Mouse (Mus musculus): ENCODE measurements around the gene Ttc34.

Ttc34 gene

DNA sequence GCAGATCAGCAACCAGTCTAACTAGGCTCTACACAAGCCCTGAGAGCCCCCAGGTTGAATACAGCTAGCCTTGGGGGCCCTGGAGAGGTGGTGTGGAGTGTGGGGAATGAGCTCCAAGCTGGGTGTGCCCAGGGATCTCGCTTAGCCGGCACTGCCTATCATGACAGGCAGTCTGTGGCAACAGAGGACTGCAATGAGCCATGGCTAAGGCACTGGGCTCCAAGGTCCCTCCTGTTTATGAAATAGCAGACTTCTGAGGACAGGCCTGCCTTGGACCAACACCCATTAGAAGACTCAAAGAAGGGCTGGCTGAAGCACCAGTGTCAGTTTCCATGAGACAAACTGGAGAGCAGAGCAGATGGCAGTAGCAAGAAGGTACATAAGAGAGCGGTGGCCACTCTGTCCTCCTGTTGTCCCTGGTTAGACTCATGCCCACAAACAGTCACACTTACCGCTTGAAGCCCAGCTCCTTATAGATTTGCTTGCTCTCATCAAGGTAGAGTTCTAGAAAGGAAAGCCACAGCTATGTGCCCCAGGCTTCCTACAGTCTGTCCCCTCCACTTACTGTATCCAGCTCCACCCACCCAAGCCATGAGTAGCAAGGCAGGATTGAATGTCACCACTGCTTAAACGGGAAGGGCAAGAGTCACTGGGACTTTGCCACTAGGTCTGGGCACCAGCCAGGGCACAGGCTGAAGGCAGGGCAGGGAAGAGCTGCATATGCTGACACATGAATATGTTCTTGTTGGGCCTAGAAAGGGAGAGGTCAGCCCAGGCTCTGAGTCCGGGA, 60.6 kb downstream of the Ttc34 start:
- peak; percentile 55 for DNase-seq

- DNase-seq, result peak; percentile 91
These were observed 61.5 kb downstream of the Ttc34 start, which contains the start of gene Fam213b for GRCm38 (mm10) chr4:154898506-154899446. Gene Fam213b, minus strand, starts transcription at chr4:154899135.

GRCm38 (mm10) chr4:154902371-154902770, 65.1 kb downstream of the Ttc34 start:
- DNase-seq, result no peak

GRCm38 (mm10) chr4:154904185-154905071, 67.2 kb downstream of the Ttc34 start:
- peak; percentile 95 for DNase-seq

DNA sequence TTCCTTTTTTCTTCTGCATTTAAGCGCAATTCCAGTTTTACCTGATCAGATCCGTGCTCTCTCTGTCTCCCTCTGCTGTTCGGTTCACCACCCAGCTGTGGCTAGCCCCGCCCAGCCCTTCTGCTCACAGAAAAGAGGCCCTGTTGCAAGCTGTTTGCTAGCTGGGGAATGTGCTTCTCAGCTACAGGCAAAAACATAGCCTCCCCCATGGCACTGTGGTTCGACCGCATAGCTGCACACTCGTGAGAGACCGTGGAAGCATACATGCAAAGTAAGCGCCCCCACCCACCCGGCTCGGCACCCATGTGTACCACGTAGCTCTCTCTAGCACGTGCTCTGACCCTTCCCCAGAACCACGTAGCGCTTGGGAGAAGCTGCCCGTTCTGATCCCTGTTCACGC, 70.6 kb downstream of the Ttc34 start:
- peak; percentile 83 for DNase-seq

GRCm38 (mm10) chr4:154908490-154908889, 71.2 kb downstream of the Ttc34 start:
- no peak for DNase-seq

DNA sequence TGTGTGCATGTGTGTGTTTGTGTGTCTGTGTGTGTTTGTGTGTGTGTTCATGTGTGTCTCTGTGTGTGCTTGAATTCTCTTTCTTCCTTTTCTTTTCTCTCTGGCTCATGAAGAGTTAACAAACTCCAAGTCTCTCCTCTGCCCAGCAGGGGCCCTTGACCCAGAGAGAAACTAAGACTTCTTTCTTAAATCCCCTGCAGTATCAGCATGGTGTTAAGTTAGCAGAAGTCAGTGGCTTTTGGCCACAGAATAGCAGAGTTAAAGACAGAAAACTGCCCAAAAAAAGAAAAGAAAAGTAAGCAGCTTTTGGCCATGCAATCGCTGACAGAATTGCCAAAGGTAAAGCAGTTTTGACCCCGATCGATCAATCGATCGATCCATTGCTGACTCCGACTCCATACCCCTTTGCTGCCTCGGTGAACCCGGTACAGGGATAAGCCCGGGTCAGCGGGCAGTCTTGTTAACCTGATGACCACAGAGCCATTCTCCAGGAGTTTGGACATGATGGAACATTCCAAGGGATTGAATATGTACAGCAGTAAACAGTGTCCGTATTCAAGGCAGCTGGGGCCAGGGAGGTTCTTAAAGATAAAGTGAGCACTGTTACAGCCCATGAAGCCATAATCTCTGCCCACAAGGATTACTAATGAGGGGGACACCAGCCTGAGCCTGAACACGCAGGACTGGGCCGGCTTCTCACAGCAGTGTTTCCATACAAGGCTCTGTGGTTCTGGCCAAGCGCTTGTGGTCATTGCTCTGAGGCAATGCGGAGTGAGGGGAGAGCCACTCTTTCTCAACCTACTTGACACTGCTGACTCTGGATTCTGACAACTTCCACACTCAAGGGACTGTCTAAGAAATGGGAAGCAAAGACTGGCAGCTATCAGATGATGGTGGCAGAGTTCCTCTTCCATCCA, 73.6 kb downstream of the Ttc34 start:
- DNase-seq, result no peak

GRCm38 (mm10) chr4:154911644-154912043, 74.4 kb downstream of the Ttc34 start:
- no peak for DNase-seq

DNA sequence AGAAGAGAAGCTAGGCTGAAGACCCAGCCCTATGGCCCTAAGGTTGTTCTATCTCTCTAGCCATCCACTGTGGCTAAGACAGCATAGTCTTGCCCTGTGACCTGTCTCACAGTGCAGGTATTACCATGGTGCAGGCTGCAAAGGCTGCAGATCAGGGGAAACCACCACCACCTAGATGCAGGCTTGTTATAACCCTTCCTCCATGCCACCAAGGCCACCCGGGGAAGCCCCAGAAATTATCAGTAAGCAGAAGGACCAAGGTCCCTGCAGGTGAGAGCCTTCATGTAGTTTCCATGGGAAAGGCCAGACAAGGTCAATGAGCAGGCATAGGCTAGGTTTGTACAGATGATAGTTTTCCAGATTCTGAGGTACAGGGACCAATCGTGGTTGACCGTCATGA, 76.6 kb downstream of the Ttc34 start:
- DNase-seq, result no peak

DNA sequence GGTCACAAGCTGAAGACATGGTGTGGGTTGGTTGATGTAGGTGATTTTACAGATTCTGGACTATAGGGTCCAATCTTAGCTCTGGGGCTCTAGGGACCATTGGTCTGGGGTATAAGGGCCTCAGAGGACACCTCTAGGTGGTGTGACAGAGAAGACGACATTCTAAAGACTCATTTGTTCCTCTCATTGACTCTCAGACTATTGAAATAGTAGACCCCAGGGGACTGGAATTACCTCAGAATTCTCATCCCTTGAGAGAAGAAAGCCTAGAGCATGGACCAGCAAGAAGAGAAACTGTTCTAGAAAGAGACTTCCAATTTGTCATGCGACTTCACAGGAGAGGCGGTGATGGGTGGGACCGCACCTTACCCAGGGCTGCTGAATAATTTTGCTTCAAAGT, 77.0 kb downstream of the Ttc34 start:
- DNase-seq, result no peak

GRCm38 (mm10) chr4:154914707-154915106, 77.4 kb downstream of the Ttc34 start:
- DNase-seq, result no peak

DNA sequence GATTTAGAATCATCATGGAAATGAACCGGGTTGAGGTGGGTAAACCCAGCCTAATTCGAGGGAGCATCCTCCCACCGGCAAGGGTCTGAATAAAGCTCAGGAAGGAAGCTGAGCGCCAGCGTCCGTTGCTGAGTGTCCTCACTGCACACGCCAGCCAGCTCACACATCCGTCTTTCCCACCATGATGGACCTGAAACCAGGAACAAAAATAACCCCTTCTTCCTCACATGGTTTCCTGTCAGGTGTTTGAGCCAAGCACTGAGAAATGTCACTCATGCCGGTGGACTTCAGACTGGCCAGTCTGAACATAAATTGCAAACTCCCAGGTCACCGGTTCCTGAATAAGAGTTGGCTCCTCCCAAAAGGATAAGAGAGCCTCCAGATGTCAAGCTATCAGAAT, 78.0 kb downstream of the Ttc34 start:
- no peak for DNase-seq

GRCm38 (mm10) chr4:154916662-154917061, 79.4 kb downstream of the Ttc34 start:
- no peak for DNase-seq

Data from cerebellum, adult 9-10 months (tissue).